Mouse (Mus musculus) ES-E14 (cell line): ENCODE data around the gene Col6a5. TPM values are rescaled to one million over a fixed set of nuclear protein-coding genes. Genes with fewer than 3 reads are reported as not detected.
"Not testable (repeated sequence)": the region's sequence is repeated elsewhere in the genome, so short reads cannot be mapped to it uniquely, and the experiment has no call there.

ENCODE experiments used
- DNase-seq: peaks from one replicate; pipeline ENCODE4 v3.0.0-alpha.2; 2013; ENCODE audit warnings: low read depth, low spot score
- H3K27ac ChIP-seq: 2 replicates; pipeline ENCODE4 v1.5.1; 2012; ENCODE audit warnings: low read depth, mild to moderate bottlenecking, low read length, moderate library complexity, mixed read lengths; ENCODE audit not compliant: poor library complexity, insufficient read depth, severe bottlenecking
- H3K36me3 ChIP-seq: 2 replicates; pipeline ENCODE4 v1.6.1; 2012; ENCODE audit warnings: mild to moderate bottlenecking, low read length, moderate library complexity, mixed read lengths; ENCODE audit not compliant: control insufficient read depth, poor library complexity, insufficient read depth, severe bottlenecking
- H3K4me1 ChIP-seq, 2 experiments: fragments of 150-350 bp in 1 of 2; sonication (generic) in 1 of 2; 2 replicates each; pipeline ENCODE4 v1.6.1; 2012; ENCODE audit warnings: low read length in 2 of 2, mild to moderate bottlenecking in 1 of 2, mixed read lengths in 1 of 2; ENCODE audit not compliant: control insufficient read depth in 2 of 2, insufficient read depth in 2 of 2, poor library complexity in 1 of 2
- H3K4me3 ChIP-seq, 2 experiments: fragments of 150-350 bp in 1 of 2; sonication (generic) in 1 of 2; 2 replicates each; pipeline ENCODE4 v1.5.1; 2012; ENCODE audit warnings: low read length in 2 of 2, low read depth in 1 of 2, mild to moderate bottlenecking in 1 of 2, mixed read lengths in 1 of 2; ENCODE audit not compliant: insufficient read depth in 1 of 2, poor library complexity in 1 of 2, severe bottlenecking in 1 of 2
- H3K9ac ChIP-seq: 2 replicates; pipeline ENCODE4 v1.6.1; 2012; ENCODE audit warnings: low read depth, mild to moderate bottlenecking, low read length, mixed read lengths; ENCODE audit not compliant: poor library complexity, insufficient read depth, severe bottlenecking
- H3K9me3 ChIP-seq: fragments of 150-350 bp; sonication (generic); 2 replicates; pipeline ENCODE4 v1.6.1; 2012; ENCODE audit warnings: low read depth, mild to moderate bottlenecking, low read length; ENCODE audit not compliant: control insufficient read depth, insufficient read depth
- CHD2 ChIP-seq: IDR thresholded peaks from 2 replicates; pipeline ENCODE4 v1.6.1; 2014; ENCODE audit warnings: mild to moderate bottlenecking, low read depth, low read length, inconsistent platforms
- HCFC1 ChIP-seq: IDR thresholded peaks from 2 replicates; pipeline ENCODE4 v1.6.1; 2012; ENCODE audit warnings: low read length, inconsistent platforms, borderline replicate concordance; ENCODE audit not compliant: insufficient read depth
- MAFK ChIP-seq: IDR thresholded peaks from 2 replicates; pipeline ENCODE4 v1.6.1; 2014; ENCODE audit warnings: mild to moderate bottlenecking, low read depth, low read length, inconsistent platforms; ENCODE audit not compliant: insufficient read depth
- ZC3H11A ChIP-seq: IDR thresholded peaks from 2 replicates; pipeline ENCODE4 v1.6.1; 2012; ENCODE audit warnings: low read depth, mild to moderate bottlenecking, inconsistent platforms, low read length, borderline replicate concordance
- ZNF384 ChIP-seq: IDR thresholded peaks from 2 replicates; pipeline ENCODE4 v1.6.1; 2012; ENCODE audit warnings: low read depth, low read length, inconsistent platforms
- in situ Hi-C, 2 experiments: fragments of 600-800 bp; cut with MboI; formaldehyde crosslinking; loops; one replicate each; pipeline ENCODE4 v1.15.1; 2025; ENCODE audit warnings: low sequenced_read_pairs in 2 of 2, inconsistent platforms in 1 of 2; ENCODE audit not compliant: unreplicated experiment in 2 of 2
- total RNA-seq: library from RNA; depleted of rRNA; stranded (reverse); fragments of 300-350 nt; gene quantifications from 2 replicates; pipeline ENCODE4 v1.2.3, GENCODE M21; 2012

Col6a5 gene
- total RNA-seq, 1 experiment = 4.2 TPM

- Histone ChIP-seq H3K36me3 (no peaks in the 10 kb centered on the region), H3K9ac (no peak overlapping the region), H3K4me3 (no peak overlapping the region), H3K27ac (no peak overlapping the region), H3K9me3 (no peaks in the 10 kb centered on the region), H3K4me1 (no peaks in the 10 kb centered on the region)
- in situ Hi-C loops = loop anchor here in 1 of 2 experiments (10.0 kb wide), 1 partner anchor 158 kb away; no protein-coding TSS in a partner anchor
- no peak for TF ChIP-seq ZNF384
- no peak for TF ChIP-seq MAFK
- no peak for TF ChIP-seq ZC3H11A
- no peak for TF ChIP-seq HCFC1
- no peak for TF ChIP-seq CHD2
- DNase-seq = no peak
Observed at GRCm38 (mm10) chr9:105852778-105853065, 107.7 kb downstream of the Col6a5 start.

- H3K9ac ChIP-seq = no peak overlapping the region
- H3K9me3 ChIP-seq = no peaks in the 10 kb centered on the region
- H3K27ac ChIP-seq = no peak overlapping the region
- no peak overlapping the region for H3K4me3 ChIP-seq
- no peaks in the 10 kb centered on the region for H3K36me3 ChIP-seq
- no peak for TF ChIP-seq HCFC1
- no peak for TF ChIP-seq MAFK
- DNase-seq = no peak
- in situ Hi-C loops = loop anchor here in 1 of 2 experiments (10.0 kb wide), 1 partner anchor 157 kb away; no protein-coding TSS in a partner anchor
- no peaks in the 10 kb centered on the region for H3K4me1 ChIP-seq
Observed at GRCm38 (mm10) chr9:105852015-105852777, 108.2 kb downstream of the Col6a5 start.

GRCm38 (mm10) chr9:105851011-105851410, 109.4 kb downstream of the Col6a5 start:
- Histone ChIP-seq H3K9me3 (no peaks in the 10 kb centered on the region), H3K4me3 (no peak overlapping the region), H3K27ac (no peak overlapping the region), H3K4me1 (no peaks in the 10 kb centered on the region), H3K36me3 (no peaks in the 10 kb centered on the region), H3K9ac (no peak overlapping the region)
- no peak for TF ChIP-seq ZC3H11A
- TF ChIP-seq ZNF384 = no peak
- no peak for TF ChIP-seq MAFK
- no peak for TF ChIP-seq HCFC1
- TF ChIP-seq CHD2 = no peak
- in situ Hi-C loops = loop anchor here in 1 of 2 experiments (10.0 kb wide), 1 partner anchor 156 kb away; no protein-coding TSS in a partner anchor
- no peak for DNase-seq

- in situ Hi-C loops = no loop called here
- H3K4me3 ChIP-seq = no peak overlapping the region
- H3K27ac ChIP-seq = no peak overlapping the region
- H3K9me3 ChIP-seq = no peaks in the 10 kb centered on the region
- no peaks in the 10 kb centered on the region for H3K4me1 ChIP-seq
- H3K9ac ChIP-seq = no peak overlapping the region
- H3K36me3 ChIP-seq = no peaks in the 10 kb centered on the region
- TF ChIP-seq CHD2 (no peak), ZC3H11A (no peak), HCFC1 (no peak), ZNF384 (no peak), MAFK (no peak)
- no peak for DNase-seq
Observed at GRCm38 (mm10) chr9:105848396-105848795, 112.0 kb downstream of the Col6a5 start.

GRCm38 (mm10) chr9:105847261-105847660, 113.2 kb downstream of the Col6a5 start:
- no peak for DNase-seq
- Histone ChIP-seq H3K36me3 (no peaks in the 10 kb centered on the region), H3K4me1 (no peaks in the 10 kb centered on the region), H3K9me3 (no peaks in the 10 kb centered on the region), H3K9ac (no peak overlapping the region), H3K27ac (no peak overlapping the region), H3K4me3 (no peak overlapping the region)
- in situ Hi-C loops = no loop called here
- TF ChIP-seq ZNF384 = no peak
- no peak for TF ChIP-seq ZC3H11A
- no peak for TF ChIP-seq MAFK
- no peak for TF ChIP-seq HCFC1
- no peak for TF ChIP-seq CHD2

GRCm38 (mm10) chr9:105841386-105841785, 119.1 kb downstream of the Col6a5 start:
- H3K4me3 ChIP-seq, H3K27ac ChIP-seq, in situ Hi-C loops, DNase-seq, H3K9me3 ChIP-seq, H3K9ac ChIP-seq, H3K4me1 ChIP-seq, H3K36me3 ChIP-seq: not testable (repeated sequence)
